Mouse (Mus musculus) CD4-positive, CD25-positive, alpha-beta regulatory T cell, adult 4 months (primary cell): Measurements from ENCODE around the gene Gm13696. TPM values are rescaled to one million over a fixed set of nuclear protein-coding genes. Genes with fewer than 3 reads are reported as not detected.
A peak's percentile ranks its signal among the peaks of the same experiment; 100 is the strongest.
"Not testable (repeated sequence)": the region's sequence is repeated elsewhere in the genome, so short reads cannot be mapped to it uniquely, and the experiment has no call there.

Experiments used
- ATAC-seq: one replicate; pipeline ENCODE4 v1.8.0; 2017
- polyA plus RNA-seq, 2 experiments: library from polyadenylated mRNA; unstranded; fragments of 100-300 nt; shearing (Covaris generic); gene quantifications; one replicate each; pipeline ENCODE4 v1.2.1; 2017

The Gm13696 gene
- not detected for polyA plus RNA-seq

- not testable (repeated sequence) for ATAC-seq
These were observed at the start of gene Gm13696 for GRCm38 (mm10) chr2:83972823-83973222. Gm13696 (plus strand) TSS chr2:83973123.

GRCm38 (mm10) chr2:83929478-83930088 lies 43.3 kb upstream of the Gm13696 start:
- ATAC-seq = peak; percentile 90

- ATAC-seq = peak; percentile 69
These were observed 32.0 kb upstream of the Gm13696 start, which contains the start of gene Zswim2 for GRCm38 (mm10) chr2:83940931-83941361. Zswim2 (minus strand) TSS chr2:83941228.

GRCm38 (mm10) chr2:83941378-83941777 lies 31.5 kb upstream of the Gm13696 start:
- peak; percentile 34 for ATAC-seq

GRCm38 (mm10) chr2:83941792-83942191 lies 31.1 kb upstream of the Gm13696 start:
- ATAC-seq = no peak

- ATAC-seq = not testable (repeated sequence)
These were observed 17.5 kb upstream of the Gm13696 start, which contains the start of gene Gm13698 for GRCm38 (mm10) chr2:83955393-83955792. Gm13698 (plus strand) TSS chr2:83955693.

GRCm38 (mm10) chr2:83961203-83961602 lies 11.7 kb upstream of the Gm13696 start, which contains the start of gene Gm13693:
Gm13693 (plus strand) TSS chr2:83961503.
- ATAC-seq = not testable (repeated sequence)

GRCm38 (mm10) chr2:83967013-83967412 lies 5.9 kb upstream of the Gm13696 start, which contains the start of gene Gm13695:
Gm13695 (plus strand) TSS chr2:83967313.
- ATAC-seq = not testable (repeated sequence)

- ATAC-seq = not testable (repeated sequence)
These were observed 5.7 kb downstream of the Gm13696 start, which contains the start of gene Gm13694 for GRCm38 (mm10) chr2:83978633-83979032. Gm13694 (plus strand) TSS chr2:83978933.

GRCm38 (mm10) chr2:83984443-83984842 lies 11.5 kb downstream of the Gm13696 start, which contains the start of gene Gm13697:
Gm13697 (plus strand) TSS chr2:83984743.
- not testable (repeated sequence) for ATAC-seq

- not testable (repeated sequence) for ATAC-seq
These were observed 17.3 kb downstream of the Gm13696 start, which contains the start of gene Gm13691 for GRCm38 (mm10) chr2:83990253-83990652. Gm13691 (plus strand) TSS chr2:83990553.

- peak; percentile 99 for ATAC-seq
These were observed 20.8 kb downstream of the Gm13696 start for GRCm38 (mm10) chr2:83993639-83994255.

GRCm38 (mm10) chr2:83994526-83994925 lies 21.6 kb downstream of the Gm13696 start:
- not testable (repeated sequence) for ATAC-seq

GRCm38 (mm10) chr2:84008913-84009312 lies 36.0 kb downstream of the Gm13696 start:
- ATAC-seq = no peak

- no peak for ATAC-seq
These were observed 36.9 kb downstream of the Gm13696 start for GRCm38 (mm10) chr2:84009818-84010217.

GRCm38 (mm10) chr2:84014572-84014971 lies 41.6 kb downstream of the Gm13696 start:
- ATAC-seq = no peak

GRCm38 (mm10) chr2:84016291-84016690 lies 43.4 kb downstream of the Gm13696 start:
- ATAC-seq = not testable (repeated sequence)

GRCm38 (mm10) chr2:84018330-84018729 lies 45.4 kb downstream of the Gm13696 start:
- no peak for ATAC-seq

GRCm38 (mm10) chr2:84019519-84020305 lies 46.8 kb downstream of the Gm13696 start:
- ATAC-seq = peak; percentile 83

- no peak for ATAC-seq
These were observed 49.0 kb downstream of the Gm13696 start for GRCm38 (mm10) chr2:84021930-84022329.

- ATAC-seq = no peak
These were observed 50.0 kb downstream of the Gm13696 start for GRCm38 (mm10) chr2:84022905-84023304.

- no peak for ATAC-seq
These were observed 50.4 kb downstream of the Gm13696 start for GRCm38 (mm10) chr2:84023319-84023718.
